Mouse (Mus musculus): Measurements from ENCODE around the gene Adcy5. TPM values are rescaled to one million over a fixed set of nuclear protein-coding genes. Genes with fewer than 3 reads are reported as not detected.
A peak's percentile ranks its signal among the peaks of the same experiment; 100 is the strongest.

Adcy5 gene
- polyA plus RNA-seq, 1 experiment: 37.7 TPM

GRCm38 (mm10) chr16:35116328-35116956 lies 38.2 kb upstream of the Adcy5 start:
- 64% methylated on average over 7 of the region's 7 CpGs for WGBS
- H3K27ac ChIP-seq (ENCODE audit: insufficient read depth, low read length): no peak overlapping the region
- no peak for TF ChIP-seq CTCF (IDR thresholded peaks at IDR 0.05; ENCODE audit: borderline replicate concordance, insufficient read depth, low read depth, low read length)
- no peak for TF ChIP-seq POLR2A (IDR thresholded peaks at IDR 0.05; ENCODE audit: borderline replicate concordance, insufficient read depth, low read length)
- no peak overlapping the region for H3K4me3 ChIP-seq (replicated peaks; ENCODE audit: insufficient read depth, low read depth, low read length)
- H3K4me1 ChIP-seq (ENCODE audit: control insufficient read depth, insufficient read depth, low read length): no peaks in the 10 kb centered on the region
- DNase-seq: no peak
- H3K27me3 ChIP-seq (ENCODE audit: control insufficient read depth, insufficient read depth, low read length): no peaks in the 10 kb centered on the region

- no peak for DNase-seq
- no peaks in the 10 kb centered on the region for H3K27me3 ChIP-seq (ENCODE audit: control insufficient read depth, insufficient read depth, low read length)
- no peak for TF ChIP-seq POLR2A (IDR thresholded peaks at IDR 0.05; ENCODE audit: borderline replicate concordance, insufficient read depth, low read length)
- TF ChIP-seq CTCF (IDR thresholded peaks at IDR 0.05; ENCODE audit: borderline replicate concordance, insufficient read depth, low read depth, low read length): no peak
- no peak overlapping the region for H3K4me3 ChIP-seq (replicated peaks; ENCODE audit: insufficient read depth, low read depth, low read length)
- no peak overlapping the region for H3K27ac ChIP-seq (ENCODE audit: insufficient read depth, low read length)
- no peaks in the 10 kb centered on the region for H3K4me1 ChIP-seq (ENCODE audit: control insufficient read depth, insufficient read depth, low read length)
- WGBS: 64% methylated on average over 7 of the region's 7 CpGs
Measured at GRCm38 (mm10) chr16:35117436-35117835, 37.2 kb upstream of the Adcy5 start.

GRCm38 (mm10) chr16:35120603-35121002 lies 34.1 kb upstream of the Adcy5 start:
- no peak for DNase-seq
- TF ChIP-seq POLR2A (IDR thresholded peaks at IDR 0.05; ENCODE audit: borderline replicate concordance, insufficient read depth, low read length) (no peak), CTCF (IDR thresholded peaks at IDR 0.05; ENCODE audit: borderline replicate concordance, insufficient read depth, low read depth, low read length) (no peak)
- H3K4me1 ChIP-seq (ENCODE audit: control insufficient read depth, insufficient read depth, low read length): no peaks in the 10 kb centered on the region
- H3K27me3 ChIP-seq (ENCODE audit: control insufficient read depth, insufficient read depth, low read length): no peaks in the 10 kb centered on the region
- 83% methylated on average over 4 of the region's 4 CpGs for WGBS
- H3K27ac ChIP-seq (ENCODE audit: insufficient read depth, low read length): no peak overlapping the region
- no peak overlapping the region for H3K4me3 ChIP-seq (replicated peaks; ENCODE audit: insufficient read depth, low read depth, low read length)

GRCm38 (mm10) chr16:35127270-35127669 lies 27.4 kb upstream of the Adcy5 start:
- H3K4me3 ChIP-seq (replicated peaks; ENCODE audit: insufficient read depth, low read depth, low read length): no peak overlapping the region
- H3K4me1 ChIP-seq (ENCODE audit: control insufficient read depth, insufficient read depth, low read length): no peaks in the 10 kb centered on the region
- TF ChIP-seq CTCF (IDR thresholded peaks at IDR 0.05; ENCODE audit: borderline replicate concordance, insufficient read depth, low read depth, low read length) (no peak), POLR2A (IDR thresholded peaks at IDR 0.05; ENCODE audit: borderline replicate concordance, insufficient read depth, low read length) (no peak)
- no peaks in the 10 kb centered on the region; the same call in 1 of the 2 replicates for H3K27me3 ChIP-seq (ENCODE audit: control insufficient read depth, insufficient read depth, low read length)
- WGBS: 97% methylated on average over 5 of the region's 5 CpGs
- DNase-seq: no peak
- no peak overlapping the region for H3K27ac ChIP-seq (ENCODE audit: insufficient read depth, low read length)

GRCm38 (mm10) chr16:35130172-35130571 lies 24.5 kb upstream of the Adcy5 start:
- 70% methylated on average over 3 of the region's 3 CpGs for WGBS

GRCm38 (mm10) chr16:35139416-35139815 lies 15.3 kb upstream of the Adcy5 start:
- Histone ChIP-seq H3K27ac (ENCODE audit: insufficient read depth, low read length) (no peak overlapping the region), H3K4me3 (replicated peaks; ENCODE audit: insufficient read depth, low read depth, low read length) (no peak overlapping the region), H3K4me1 (ENCODE audit: control insufficient read depth, insufficient read depth, low read length) (peaks cover 11% of the 10 kb centered on the region; the same call in 1 of the 2 replicates), H3K27me3 (ENCODE audit: control insufficient read depth, insufficient read depth, low read length) (no peaks in the 10 kb centered on the region)
- no peak for TF ChIP-seq CTCF (IDR thresholded peaks at IDR 0.05; ENCODE audit: borderline replicate concordance, insufficient read depth, low read depth, low read length)
- no peak for TF ChIP-seq POLR2A (IDR thresholded peaks at IDR 0.05; ENCODE audit: borderline replicate concordance, insufficient read depth, low read length)
- DNase-seq: no peak
- WGBS: 15% methylated on average over 6 of the region's 6 CpGs

More at GRCm38 (mm10) chr16:35130172-35130571, 24.5 kb upstream of the Adcy5 start:
- Histone ChIP-seq H3K4me1 (ENCODE audit: control insufficient read depth, insufficient read depth, low read length) (no peaks in the 10 kb centered on the region), H3K4me3 (replicated peaks; ENCODE audit: insufficient read depth, low read depth, low read length) (no peak overlapping the region), H3K27ac (ENCODE audit: insufficient read depth, low read length) (no peak overlapping the region), H3K27me3 (ENCODE audit: control insufficient read depth, insufficient read depth, low read length) (no peaks in the 10 kb centered on the region; the same call in 1 of the 2 replicates)
- DNase-seq: no peak
- TF ChIP-seq CTCF (IDR thresholded peaks at IDR 0.05; ENCODE audit: borderline replicate concordance, insufficient read depth, low read depth, low read length) (no peak), POLR2A (IDR thresholded peaks at IDR 0.05; ENCODE audit: borderline replicate concordance, insufficient read depth, low read length) (no peak)

GRCm38 (mm10) chr16:35139873-35140619 lies 14.6 kb upstream of the Adcy5 start:
- WGBS: 14% methylated on average over 11 of the region's 11 CpGs
- DNase-seq: peak; percentile 48 to 52
- Histone ChIP-seq H3K4me1 (ENCODE audit: control insufficient read depth, insufficient read depth, low read length) (peaks cover 11% of the 10 kb centered on the region; the same call in 1 of the 2 replicates), H3K4me3 (replicated peaks; ENCODE audit: insufficient read depth, low read depth, low read length) (no peak overlapping the region), H3K27me3 (ENCODE audit: control insufficient read depth, insufficient read depth, low read length) (no peaks in the 10 kb centered on the region), H3K27ac (ENCODE audit: insufficient read depth, low read length) (no peak overlapping the region)
- TF ChIP-seq POLR2A (IDR thresholded peaks at IDR 0.05; ENCODE audit: borderline replicate concordance, insufficient read depth, low read length) (no peak), CTCF (IDR thresholded peaks at IDR 0.05; ENCODE audit: borderline replicate concordance, insufficient read depth, low read depth, low read length) (no peak)

- DNase-seq: no peak
- Histone ChIP-seq H3K27ac (ENCODE audit: insufficient read depth, low read length) (no peak overlapping the region), H3K4me1 (ENCODE audit: control insufficient read depth, insufficient read depth, low read length) (peaks cover 11% of the 10 kb centered on the region; the same call in 1 of the 2 replicates), H3K4me3 (replicated peaks; ENCODE audit: insufficient read depth, low read depth, low read length) (no peak overlapping the region), H3K27me3 (ENCODE audit: control insufficient read depth, insufficient read depth, low read length) (no peaks in the 10 kb centered on the region)
- TF ChIP-seq CTCF (IDR thresholded peaks at IDR 0.05; ENCODE audit: borderline replicate concordance, insufficient read depth, low read depth, low read length): no peak
- no peak for TF ChIP-seq POLR2A (IDR thresholded peaks at IDR 0.05; ENCODE audit: borderline replicate concordance, insufficient read depth, low read length)
- 51% methylated on average over 9 of the region's 9 CpGs for WGBS
Measured at GRCm38 (mm10) chr16:35140620-35140975, 14.1 kb upstream of the Adcy5 start.
